Mouse (Mus musculus) midbrain, embryonic 11.5 days (tissue): Measurements from ENCODE around the gene Kif20b. TPM values are rescaled to one million over a fixed set of nuclear protein-coding genes. Genes with fewer than 3 reads are reported as not detected.

Source experiments
- ATAC-seq: fragments of 200-750 bp; cut with Nextera tagmentation; 2 replicates; pipeline ENCODE4 v1.8.0; 2017; ENCODE audit warnings: moderate TSS enrichment, moderate library complexity; ENCODE audit not compliant: low FRiP score
- DNase-seq: peaks from one replicate; pipeline ENCODE4 v3.0.0; 2015; ENCODE audit warnings: low spot score; ENCODE audit errors: missing footprints
- H3K27ac ChIP-seq: fragments of 300-500 bp; sonication (generic); 2 replicates; pipeline ENCODE4 v1.5.1; 2014; ENCODE audit warnings: low read depth, low read length
- H3K27me3 ChIP-seq: fragments of 300-500 bp; sonication (generic); 2 replicates; pipeline ENCODE4 v1.6.1; 2014; ENCODE audit warnings: mild to moderate bottlenecking, low read length, moderate library complexity, mixed read lengths; ENCODE audit not compliant: control insufficient read depth, insufficient read depth
- H3K36me3 ChIP-seq: fragments of 300-500 bp; sonication (generic); 2 replicates; pipeline ENCODE4 v1.6.1; 2014; ENCODE audit warnings: mild to moderate bottlenecking, low read length, moderate library complexity, mixed read lengths; ENCODE audit not compliant: control insufficient read depth, insufficient read depth
- H3K4me1 ChIP-seq: fragments of 300-500 bp; sonication (generic); 2 replicates; pipeline ENCODE4 v1.6.1; 2014; ENCODE audit warnings: low read length; ENCODE audit not compliant: control insufficient read depth, insufficient read depth
- H3K4me2 ChIP-seq: fragments of 300-500 bp; sonication (generic); 2 replicates; pipeline ENCODE4 v1.6.1; 2014; ENCODE audit warnings: mild to moderate bottlenecking, moderate library complexity
- H3K4me3 ChIP-seq: fragments of 300-500 bp; sonication (generic); 2 replicates; pipeline ENCODE4 v1.5.1; 2014; ENCODE audit warnings: low read depth, low read length
- H3K9ac ChIP-seq: fragments of 300-500 bp; sonication (generic); 2 replicates; pipeline ENCODE4 v1.6.1; 2014; ENCODE audit warnings: low read length
- H3K9me3 ChIP-seq: fragments of 300-500 bp; sonication (generic); 2 replicates; pipeline ENCODE4 v1.6.1; 2016; ENCODE audit warnings: low read length; ENCODE audit not compliant: control insufficient read depth
- WGBS: fragments of 180-500 bp; shearing (Covaris S2); extraction: QIAGEN DNeasy Blood & Tissue Kit; methylation state at CpG from one replicate; pipeline ENCODE4 v1.1.7; 2014; 5-methylcytosine and 5-hydroxymethylcytosine counted together
- polyA plus RNA-seq: library from polyadenylated mRNA; unstranded; fragments of >200 nt; fragmentation: Nextera tagmentation; extraction: Ambion mirVana; gene quantifications from 2 replicates; pipeline ENCODE4 v1.2.1, GENCODE M21; 2014

Kif20b gene
- polyA plus RNA-seq, 1 experiment from 2014 or later, result 66.6 TPM

GRCm38 (mm10) chr19:34905424-34905823 is 16.7 kb upstream of the Kif20b start:
- WGBS, result 95% methylated on average over 7 of the region's 7 CpGs
- H3K9ac ChIP-seq, result no peak overlapping the region
- H3K4me3 ChIP-seq, result no peak overlapping the region
- H3K27ac ChIP-seq, result no peak overlapping the region
- H3K4me2 ChIP-seq, result no peak overlapping the region
- H3K36me3 ChIP-seq, result no peaks in the 10 kb centered on the region
- ATAC-seq, result no peak
- H3K9me3 ChIP-seq, result no peaks in the 10 kb centered on the region
- no peaks in the 10 kb centered on the region for H3K27me3 ChIP-seq
- no peaks in the 10 kb centered on the region for H3K4me1 ChIP-seq
- no peak for DNase-seq

GRCm38 (mm10) chr19:34906772-34907171 is 15.4 kb upstream of the Kif20b start:
- no peaks in the 10 kb centered on the region for H3K36me3 ChIP-seq
- H3K4me2 ChIP-seq, result no peak overlapping the region
- no peak overlapping the region for H3K27ac ChIP-seq
- DNase-seq (no peak), ATAC-seq (no peak)
- 90% methylated on average over 5 of the region's 5 CpGs for WGBS
- H3K4me1 ChIP-seq, result no peaks in the 10 kb centered on the region
- H3K27me3 ChIP-seq, result no peaks in the 10 kb centered on the region
- no peak overlapping the region for H3K9ac ChIP-seq
- H3K4me3 ChIP-seq, result no peak overlapping the region
- H3K9me3 ChIP-seq, result no peaks in the 10 kb centered on the region

- no peaks in the 10 kb centered on the region for H3K9me3 ChIP-seq
- no peak overlapping the region for H3K4me2 ChIP-seq
- H3K9ac ChIP-seq, result no peak overlapping the region
- no peak for DNase-seq
- H3K4me3 ChIP-seq, result no peak overlapping the region
- H3K27ac ChIP-seq, result no peak overlapping the region
- ATAC-seq, result no peak
- no peaks in the 10 kb centered on the region for H3K27me3 ChIP-seq
- H3K36me3 ChIP-seq, result no peaks in the 10 kb centered on the region
- H3K4me1 ChIP-seq, result no peaks in the 10 kb centered on the region
Measured at GRCm38 (mm10) chr19:34912366-34912765, 9.8 kb upstream of the Kif20b start.

- no peaks in the 10 kb centered on the region for H3K27me3 ChIP-seq
- DNase-seq (no peak), ATAC-seq (no peak)
- H3K9me3 ChIP-seq, result no peaks in the 10 kb centered on the region
- WGBS, result 92% methylated on average over 4 of the region's 4 CpGs
- no peaks in the 10 kb centered on the region; the same call in 1 of the 2 replicates for H3K4me1 ChIP-seq
- no peak overlapping the region for H3K4me3 ChIP-seq
- no peak overlapping the region for H3K27ac ChIP-seq
- no peaks in the 10 kb centered on the region for H3K36me3 ChIP-seq
- no peak overlapping the region for H3K4me2 ChIP-seq
- H3K9ac ChIP-seq, result no peak overlapping the region
Measured at GRCm38 (mm10) chr19:34920066-34920465, 2.1 kb upstream of the Kif20b start.

GRCm38 (mm10) chr19:34920531-34920930 is 1.6 kb upstream of the Kif20b start:
- no peaks in the 10 kb centered on the region for H3K36me3 ChIP-seq
- DNase-seq, result no peak
- no peak overlapping the region for H3K9ac ChIP-seq
- no peaks in the 10 kb centered on the region for H3K9me3 ChIP-seq
- ATAC-seq, result no peak
- no peak overlapping the region for H3K4me2 ChIP-seq
- 81% methylated on average over 3 of the region's 3 CpGs for WGBS
- no peaks in the 10 kb centered on the region; the same call in 1 of the 2 replicates for H3K4me1 ChIP-seq
- H3K27me3 ChIP-seq, result no peaks in the 10 kb centered on the region
- H3K27ac ChIP-seq, result no peak overlapping the region
- H3K4me3 ChIP-seq, result no peak overlapping the region

GRCm38 (mm10) chr19:34921253-34921651 is 909 bp upstream of the Kif20b start:
- ATAC-seq (no peak), DNase-seq (peak; percentile 90)
- Histone ChIP-seq H3K36me3 (no peaks in the 10 kb centered on the region), H3K27ac (no peak overlapping the region), H3K27me3 (no peaks in the 10 kb centered on the region), H3K4me3 (peak overlapping the region; percentile 69), H3K9me3 (no peaks in the 10 kb centered on the region), H3K9ac (no peak overlapping the region), H3K4me1 (no peaks in the 10 kb centered on the region; the same call in 1 of the 2 replicates), H3K4me2 (peak overlapping the region; percentile 59)
- WGBS, result 20% methylated on average over 7 of the region's 7 CpGs

GRCm38 (mm10) chr19:34922603-34922963 is 422 bp downstream of the Kif20b start:
- ATAC-seq, result no peak

GRCm38 (mm10) chr19:34947206-34947605 is 25.0 kb downstream of the Kif20b start:
- H3K4me2 ChIP-seq, result no peak overlapping the region
- no peaks in the 10 kb centered on the region for H3K9me3 ChIP-seq
- no peak for ATAC-seq
- DNase-seq, result no peak
- H3K4me1 ChIP-seq, result no peaks in the 10 kb centered on the region
- H3K9ac ChIP-seq, result no peak overlapping the region
- WGBS, result 97% methylated on average over 1 of the region's 1 CpGs
- H3K4me3 ChIP-seq, result no peak overlapping the region
- H3K27me3 ChIP-seq, result no peaks in the 10 kb centered on the region
- peaks cover 11% of the 10 kb centered on the region; the same call in 1 of the 2 replicates for H3K36me3 ChIP-seq
- no peak overlapping the region for H3K27ac ChIP-seq

More at GRCm38 (mm10) chr19:34922603-34922963, 422 bp downstream of the Kif20b start:
- H3K4me2 ChIP-seq, result peak overlapping the region; percentile 51
- no peak for DNase-seq
- H3K27me3 ChIP-seq, result no peaks in the 10 kb centered on the region
- no peaks in the 10 kb centered on the region; the same call in 1 of the 2 replicates for H3K4me1 ChIP-seq
- no peaks in the 10 kb centered on the region for H3K9me3 ChIP-seq
- H3K27ac ChIP-seq, result no peak overlapping the region
- peak overlapping the region; percentile 77 for H3K9ac ChIP-seq
- H3K36me3 ChIP-seq, result no peaks in the 10 kb centered on the region
- 1% methylated on average over 9 of the region's 9 CpGs for WGBS
- peak overlapping the region; percentile 69 for H3K4me3 ChIP-seq

- no peaks in the 10 kb centered on the region for H3K4me1 ChIP-seq
- no peak overlapping the region for H3K9ac ChIP-seq
- peaks cover 15% of the 10 kb centered on the region; the same call in 1 of the 2 replicates for H3K36me3 ChIP-seq
- 91% methylated on average over 11 of the region's 11 CpGs for WGBS
- DNase-seq (no peak), ATAC-seq (no peak)
- no peak overlapping the region for H3K4me3 ChIP-seq
- no peak overlapping the region for H3K27ac ChIP-seq
- no peaks in the 10 kb centered on the region for H3K9me3 ChIP-seq
- no peaks in the 10 kb centered on the region for H3K27me3 ChIP-seq
- no peak overlapping the region for H3K4me2 ChIP-seq
Measured at GRCm38 (mm10) chr19:34953842-34954541, 31.8 kb downstream of the Kif20b start.
